Mouse (Mus musculus): Measurements from ENCODE around the gene Plin4. TPM values are rescaled to one million over a fixed set of nuclear protein-coding genes. Genes with fewer than 3 reads are reported as not detected.
"Not testable (repeated sequence)": the region's sequence is repeated elsewhere in the genome, so short reads cannot be mapped to it uniquely, and the experiment has no call there.

Gene Plin4
- polyA plus RNA-seq, 1 experiment, result 29.0 TPM

DNA sequence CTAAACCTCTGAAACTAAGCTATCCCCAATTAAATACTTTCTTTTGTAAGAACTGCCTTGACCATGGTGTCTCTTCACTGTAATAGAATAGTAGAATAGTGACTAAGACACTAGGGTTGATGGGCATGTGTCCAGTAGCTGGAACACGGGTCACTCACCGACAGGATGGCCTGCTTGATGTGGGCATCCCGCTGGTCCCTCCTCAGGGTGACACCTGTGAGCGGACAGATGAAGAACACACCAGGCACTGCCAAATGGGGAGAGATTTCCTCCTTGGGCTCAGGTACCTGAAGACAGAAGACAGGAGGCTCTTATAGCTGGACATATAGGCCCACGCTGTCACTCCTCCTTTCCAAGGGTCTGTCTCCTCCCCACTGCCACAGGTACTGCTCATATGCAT, 37.4 kb downstream of the Plin4 start:
- Histone ChIP-seq H3K36me3 (ENCODE audit: control insufficient read depth, insufficient read depth, low read length) (peaks cover 36% of the 10 kb centered on the region), H3K4me3 (ENCODE audit: control insufficient read depth, insufficient read depth, low read length) (no peak overlapping the region)

DNA sequence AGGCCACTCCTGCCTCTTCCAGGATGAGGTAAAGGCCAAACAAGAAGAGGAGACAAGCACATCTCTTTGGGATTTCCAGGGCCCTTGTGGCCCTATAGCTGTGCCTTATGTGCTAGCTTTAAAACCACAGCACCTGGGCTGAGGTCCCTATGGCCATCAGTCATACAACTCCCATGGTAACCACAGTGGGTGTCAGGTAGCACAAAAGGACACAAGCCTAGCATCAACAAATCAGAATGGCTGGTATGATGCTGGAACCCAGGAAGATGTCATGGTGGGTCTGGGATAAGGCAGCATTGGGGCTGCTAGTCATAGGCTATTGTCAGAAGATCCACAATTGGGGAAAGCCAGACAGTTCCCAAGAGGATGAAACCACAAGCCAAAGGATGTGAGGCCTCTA, 38.5 kb downstream of the Plin4 start:
- Histone ChIP-seq H3K4me1 (replicated peaks; ENCODE audit: control insufficient read depth, insufficient read depth, low read length) (peaks cover 11% of the 10 kb centered on the region), H3K36me3 (ENCODE audit: control insufficient read depth, insufficient read depth, low read length) (peaks cover 42% of the 10 kb centered on the region), H3K27me3 (ENCODE audit: control insufficient read depth, insufficient read depth, low read length) (no peaks in the 10 kb centered on the region), H3K4me3 (ENCODE audit: control insufficient read depth, insufficient read depth, low read length) (no peak overlapping the region), H3K27ac (ENCODE audit: control insufficient read depth, insufficient read depth, low read length) (no peak overlapping the region)
- TF ChIP-seq POLR2A (IDR thresholded peaks at IDR 0.05; ENCODE audit: control insufficient read depth, extremely low read depth, insufficient read depth, low read length, poor library complexity), result no peak
- no peak for TF ChIP-seq CTCF (IDR thresholded peaks at IDR 0.05; ENCODE audit: borderline replicate concordance, control insufficient read depth, extremely low read depth, insufficient read depth, low read length, poor library complexity)
- no peak for DNase-seq

More for the DNA sequence above, 37.4 kb downstream of the Plin4 start:
- Histone ChIP-seq H3K27ac (ENCODE audit: control insufficient read depth, insufficient read depth, low read length) (no peak overlapping the region), H3K27me3 (ENCODE audit: control insufficient read depth, insufficient read depth, low read length) (no peaks in the 10 kb centered on the region), H3K4me1 (replicated peaks; ENCODE audit: control insufficient read depth, insufficient read depth, low read length) (peaks cover 11% of the 10 kb centered on the region)
- 97% methylated on average over 5 of the region's 5 CpGs for WGBS
- TF ChIP-seq POLR2A (IDR thresholded peaks at IDR 0.05; ENCODE audit: control insufficient read depth, extremely low read depth, insufficient read depth, low read length, poor library complexity) (no peak), CTCF (IDR thresholded peaks at IDR 0.05; ENCODE audit: borderline replicate concordance, control insufficient read depth, extremely low read depth, insufficient read depth, low read length, poor library complexity) (no peak)
- DNase-seq, result no peak

DNA sequence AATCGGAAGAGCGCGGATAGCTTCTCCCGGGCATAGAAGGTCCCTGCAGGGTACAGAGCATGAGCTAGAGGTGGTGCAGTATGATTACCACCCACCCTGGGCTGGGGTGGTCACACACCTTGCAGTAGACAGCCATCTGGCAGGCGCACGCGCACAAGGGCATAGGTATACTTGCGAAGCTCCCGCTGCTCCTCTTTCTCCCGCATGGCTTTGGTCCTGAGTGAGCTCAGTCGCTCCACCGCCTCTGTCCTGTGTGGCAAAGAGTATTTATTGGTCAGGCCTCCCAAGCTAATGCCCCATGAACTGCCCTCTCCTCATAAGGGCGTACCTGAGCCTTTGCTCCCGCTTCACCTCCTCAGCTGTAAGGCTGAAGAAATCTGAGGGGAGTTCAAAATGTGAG, 40.5 kb downstream of the Plin4 start:
- Histone ChIP-seq H3K36me3 (ENCODE audit: control insufficient read depth, insufficient read depth, low read length) (peaks cover 50% of the 10 kb centered on the region), H3K4me1 (replicated peaks; ENCODE audit: control insufficient read depth, insufficient read depth, low read length) (peaks cover 4% of the 10 kb centered on the region), H3K27me3 (ENCODE audit: control insufficient read depth, insufficient read depth, low read length) (no peaks in the 10 kb centered on the region), H3K4me3 (ENCODE audit: control insufficient read depth, insufficient read depth, low read length) (no peak overlapping the region), H3K27ac (ENCODE audit: control insufficient read depth, insufficient read depth, low read length) (no peak overlapping the region)
- 97% methylated on average over 14 of the region's 14 CpGs for WGBS
- DNase-seq, result no peak
- TF ChIP-seq POLR2A (IDR thresholded peaks at IDR 0.05; ENCODE audit: control insufficient read depth, extremely low read depth, insufficient read depth, low read length, poor library complexity) (no peak), CTCF (IDR thresholded peaks at IDR 0.05; ENCODE audit: borderline replicate concordance, control insufficient read depth, extremely low read depth, insufficient read depth, low read length, poor library complexity) (no peak)

DNA sequence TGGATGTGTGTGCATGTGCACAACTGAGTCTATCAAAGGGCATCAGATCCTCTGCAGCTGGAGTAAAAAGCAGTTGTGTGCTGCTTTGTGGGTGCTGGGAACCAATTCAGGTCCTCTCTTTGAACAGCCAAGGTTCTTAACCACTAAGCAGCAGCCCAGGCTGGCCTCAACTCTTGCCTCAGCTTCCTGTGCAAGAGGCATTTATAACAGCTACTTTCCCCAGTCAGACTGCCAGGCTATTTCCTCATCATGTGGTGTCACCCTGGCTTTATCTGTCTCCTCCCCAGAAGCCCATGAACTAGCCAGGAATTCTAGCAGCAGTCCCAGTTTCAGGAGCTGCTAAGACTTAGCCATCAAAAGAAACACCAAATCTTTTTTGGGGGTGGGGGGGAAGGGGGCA, 43.2 kb downstream of the Plin4 start:
- no peak for DNase-seq
- Histone ChIP-seq H3K36me3 (ENCODE audit: control insufficient read depth, insufficient read depth, low read length) (peaks cover 67% of the 10 kb centered on the region), H3K4me3 (ENCODE audit: control insufficient read depth, insufficient read depth, low read length) (no peak overlapping the region), H3K4me1 (replicated peaks; ENCODE audit: control insufficient read depth, insufficient read depth, low read length) (no peaks in the 10 kb centered on the region), H3K27me3 (ENCODE audit: control insufficient read depth, insufficient read depth, low read length) (no peaks in the 10 kb centered on the region), H3K27ac (ENCODE audit: control insufficient read depth, insufficient read depth, low read length) (no peak overlapping the region)
- TF ChIP-seq CTCF (IDR thresholded peaks at IDR 0.05; ENCODE audit: borderline replicate concordance, control insufficient read depth, extremely low read depth, insufficient read depth, low read length, poor library complexity) (no peak), POLR2A (IDR thresholded peaks at IDR 0.05; ENCODE audit: control insufficient read depth, extremely low read depth, insufficient read depth, low read length, poor library complexity) (no peak)

DNA sequence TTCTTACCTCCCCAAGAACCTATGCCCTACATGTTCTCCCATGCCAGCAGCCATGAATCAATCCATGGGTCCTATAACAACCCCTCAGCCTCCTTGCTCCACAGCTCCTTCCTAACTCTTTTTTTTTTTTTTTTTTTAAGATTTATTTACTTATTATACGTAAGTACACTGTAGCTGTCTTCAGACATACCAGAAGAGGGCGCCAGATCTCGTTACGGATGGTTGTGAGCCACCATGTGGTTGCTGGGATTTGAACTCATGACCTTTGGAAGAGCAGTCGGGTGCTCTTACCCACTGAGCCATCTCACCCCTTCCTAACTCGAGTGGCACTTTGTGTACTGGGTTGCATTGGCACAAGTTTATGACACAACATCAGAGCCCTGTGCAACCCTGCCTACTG, 43.9 kb downstream of the Plin4 start:
- 95% methylated on average over 6 of the region's 6 CpGs for WGBS
- H3K27ac ChIP-seq (ENCODE audit: control insufficient read depth, insufficient read depth, low read length); H3K4me1 ChIP-seq (replicated peaks; ENCODE audit: control insufficient read depth, insufficient read depth, low read length); H3K4me3 ChIP-seq (ENCODE audit: control insufficient read depth, insufficient read depth, low read length); H3K27me3 ChIP-seq (ENCODE audit: control insufficient read depth, insufficient read depth, low read length); DNase-seq: not testable (repeated sequence)
- H3K36me3 ChIP-seq (ENCODE audit: control insufficient read depth, insufficient read depth, low read length), result peaks cover 71% of the 10 kb centered on the region

DNA sequence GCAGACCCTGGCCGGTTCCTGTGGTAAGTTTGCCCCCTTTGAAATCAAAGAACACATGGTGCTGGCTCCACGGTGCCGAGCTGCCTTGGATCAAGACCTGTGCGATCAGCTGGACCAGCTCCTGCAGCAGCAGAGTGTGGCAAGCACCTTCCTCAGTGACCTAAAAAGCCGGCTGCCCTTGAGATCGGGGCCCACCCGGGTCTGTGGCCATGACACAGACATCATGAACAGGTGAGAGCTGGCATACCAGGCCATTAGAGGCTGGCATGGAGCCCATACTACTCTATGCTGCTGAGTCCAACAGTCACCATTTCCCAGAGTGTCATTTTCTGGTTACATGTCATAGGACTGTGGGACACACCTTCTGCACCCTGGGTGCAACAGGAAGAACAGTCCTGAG, 47.5 kb downstream of the Plin4 start:
- DNase-seq, result no peak
- 94% methylated on average over 7 of the region's 7 CpGs for WGBS
- Histone ChIP-seq H3K27ac (ENCODE audit: control insufficient read depth, insufficient read depth, low read length) (no peak overlapping the region), H3K27me3 (ENCODE audit: control insufficient read depth, insufficient read depth, low read length) (no peaks in the 10 kb centered on the region), H3K4me3 (ENCODE audit: control insufficient read depth, insufficient read depth, low read length) (no peak overlapping the region), H3K36me3 (ENCODE audit: control insufficient read depth, insufficient read depth, low read length) (peaks cover 57% of the 10 kb centered on the region), H3K4me1 (replicated peaks; ENCODE audit: control insufficient read depth, insufficient read depth, low read length) (no peaks in the 10 kb centered on the region)
- TF ChIP-seq CTCF (IDR thresholded peaks at IDR 0.05; ENCODE audit: borderline replicate concordance, control insufficient read depth, extremely low read depth, insufficient read depth, low read length, poor library complexity), result no peak
- no peak for TF ChIP-seq POLR2A (IDR thresholded peaks at IDR 0.05; ENCODE audit: control insufficient read depth, extremely low read depth, insufficient read depth, low read length, poor library complexity)

DNA sequence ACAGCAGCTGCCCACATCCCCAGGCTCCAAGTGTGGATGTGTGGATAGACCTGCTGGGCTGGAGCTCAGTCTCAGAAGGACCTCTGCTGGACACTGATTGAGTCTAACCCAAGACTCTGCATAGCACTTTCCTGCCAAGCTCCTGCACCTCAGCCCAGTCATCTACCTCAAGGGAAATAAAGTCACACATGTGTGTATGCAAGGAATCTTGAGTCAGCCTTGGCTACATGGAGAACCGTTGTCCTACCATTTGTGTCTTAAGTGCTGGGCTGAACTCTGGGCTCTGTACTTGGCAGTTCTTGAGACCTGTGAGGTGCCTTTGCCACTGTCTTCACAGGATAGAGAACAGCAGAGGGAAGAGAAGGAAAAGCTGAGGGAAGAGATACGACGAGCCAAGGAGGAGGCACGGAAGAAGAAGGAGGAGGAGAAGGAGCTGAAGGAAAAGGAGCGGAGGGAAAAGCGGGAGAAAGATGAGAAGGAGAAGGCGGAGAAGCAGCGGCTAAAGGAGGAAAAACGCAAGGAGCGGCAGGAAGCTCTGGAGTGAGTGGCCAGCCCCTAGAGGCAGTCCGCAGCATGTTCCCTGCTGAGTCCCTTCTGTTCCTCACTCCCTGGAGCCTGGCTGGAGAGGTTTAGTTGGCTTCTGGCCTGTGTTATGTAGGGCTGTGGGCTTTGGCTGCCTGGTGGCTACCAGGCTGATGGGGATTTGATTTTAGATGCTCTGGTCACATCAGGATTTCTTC, 52.1 kb downstream of the Plin4 start:
- WGBS, result 95% methylated on average over 11 of the region's 11 CpGs
- DNase-seq, result no peak
- peaks cover 40% of the 10 kb centered on the region for H3K36me3 ChIP-seq (ENCODE audit: control insufficient read depth, insufficient read depth, low read length)
- TF ChIP-seq POLR2A (IDR thresholded peaks at IDR 0.05; ENCODE audit: control insufficient read depth, extremely low read depth, insufficient read depth, low read length, poor library complexity) (no peak), CTCF (IDR thresholded peaks at IDR 0.05; ENCODE audit: borderline replicate concordance, control insufficient read depth, extremely low read depth, insufficient read depth, low read length, poor library complexity) (no peak)
- no peaks in the 10 kb centered on the region for H3K4me1 ChIP-seq (replicated peaks; ENCODE audit: control insufficient read depth, insufficient read depth, low read length)
- no peak overlapping the region for H3K27ac ChIP-seq (ENCODE audit: control insufficient read depth, insufficient read depth, low read length)
- no peak overlapping the region for H3K4me3 ChIP-seq (ENCODE audit: control insufficient read depth, insufficient read depth, low read length)
- no peaks in the 10 kb centered on the region for H3K27me3 ChIP-seq (ENCODE audit: control insufficient read depth, insufficient read depth, low read length)

Measured in thymus, adult 2 months (tissue).